Mouse (Mus musculus): Measurements from ENCODE around the gene Olfr551.
"Not testable (repeated sequence)": the region's sequence is repeated elsewhere in the genome, so short reads cannot be mapped to it uniquely, and the experiment has no call there.

The Olfr551 gene

GRCm38 (mm10) chr7:102591786-102592185, at the start of gene Olfr551:
Olfr551 (minus strand) TSS chr7:102591886.
- DNase-seq (ENCODE audit: low spot score in 2 of 2), result no peak

GRCm38 (mm10) chr7:102638132-102638531, 46.4 kb upstream of the Olfr551 start, which contains the start of gene Olfr554:
Olfr554 (plus strand) TSS chr7:102638432.
- DNase-seq (ENCODE audit: low spot score in 2 of 2), result no peak

- no peak for DNase-seq (ENCODE audit: low spot score in 2 of 2)
These were observed 45.0 kb upstream of the Olfr551 start for GRCm38 (mm10) chr7:102636665-102637064.

- not testable (repeated sequence) for DNase-seq (ENCODE audit: low spot score in 2 of 2)
These were observed 28.7 kb upstream of the Olfr551 start for GRCm38 (mm10) chr7:102620368-102620767.

DNA sequence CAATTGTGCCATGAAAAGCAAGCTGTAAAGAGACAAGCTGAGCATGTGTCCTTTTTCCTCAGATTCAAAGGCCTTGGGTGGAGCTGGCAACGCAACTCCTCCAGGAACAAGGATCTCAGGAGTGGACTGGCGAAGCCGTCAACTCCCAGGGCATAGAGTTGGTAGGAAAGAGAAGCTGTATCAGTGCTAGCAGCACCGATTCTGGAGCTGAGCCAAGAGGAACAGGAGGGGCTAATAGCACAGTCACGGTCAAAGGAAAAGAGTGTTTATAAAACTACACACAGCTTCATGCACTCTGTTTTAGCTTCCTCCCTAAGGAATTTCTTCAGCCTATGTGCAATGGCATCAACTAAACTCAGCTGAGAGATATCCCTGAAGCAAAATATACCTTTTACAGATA, 27.9 kb upstream of the Olfr551 start:
- DNase-seq (ENCODE audit: low spot score in 2 of 2), result no peak

DNA sequence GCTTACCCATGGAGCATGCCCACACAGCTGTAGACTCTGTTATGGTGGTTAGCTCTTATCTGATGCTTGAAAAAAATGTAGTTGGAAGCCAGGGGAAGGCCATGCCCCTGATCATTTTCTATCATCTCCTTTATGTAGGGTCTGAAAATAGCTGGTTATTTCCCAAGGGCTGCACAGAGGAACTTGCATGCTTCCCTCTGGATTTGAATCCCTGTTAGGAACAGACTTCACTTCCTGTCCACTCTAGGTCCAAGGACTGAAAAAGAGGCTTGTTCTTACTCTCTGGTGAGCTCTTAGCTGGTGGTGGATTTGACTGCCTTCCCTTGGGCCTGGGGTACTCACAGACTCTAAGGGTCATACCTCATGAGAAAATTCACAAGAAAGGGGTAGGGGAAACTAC, 26.4 kb upstream of the Olfr551 start, which contains the start of gene Olfr553:
TSS of gene Olfr553 (minus strand) at position 101 of the 400 bp plus-strand sequence.
- DNase-seq (ENCODE audit: low spot score in 2 of 2), result no peak

DNA sequence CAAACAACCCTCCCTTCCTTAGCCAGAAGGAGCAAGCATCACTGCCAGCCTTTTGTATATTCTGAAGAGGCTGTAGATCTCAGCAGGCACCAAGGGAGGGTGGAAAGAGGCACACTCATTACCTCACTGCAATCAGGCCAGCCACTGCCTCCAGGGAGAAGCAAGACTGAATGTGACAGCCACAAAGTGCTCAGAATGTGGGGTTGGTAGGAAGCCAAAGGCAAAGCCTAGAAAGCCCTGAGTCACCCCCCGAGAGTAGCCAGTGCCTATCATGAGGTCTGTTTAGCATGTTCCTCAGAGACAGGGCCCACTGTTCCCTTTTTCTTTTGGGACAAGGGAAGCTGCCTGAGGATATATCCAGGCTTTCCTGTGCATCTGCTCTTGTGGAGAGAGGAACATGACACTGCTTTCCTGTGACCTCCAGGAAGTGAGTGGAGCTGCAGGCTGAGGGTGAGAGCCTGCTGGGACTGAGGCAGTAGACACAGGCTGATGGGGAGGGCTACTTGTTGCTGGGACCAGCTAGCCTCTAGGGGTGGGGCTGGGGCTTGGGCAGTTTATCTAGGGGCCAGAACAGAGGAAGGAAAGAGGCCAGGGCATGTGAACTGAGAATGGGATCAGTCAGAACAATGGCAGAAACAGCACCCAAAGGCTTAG, 5.8 kb upstream of the Olfr551 start, which contains the start of gene Olfr552:
TSS of gene Olfr552 (plus strand) at position 393 of the 654 bp plus-strand sequence.
- DNase-seq (ENCODE audit: low spot score in 2 of 2), result no peak

DNA sequence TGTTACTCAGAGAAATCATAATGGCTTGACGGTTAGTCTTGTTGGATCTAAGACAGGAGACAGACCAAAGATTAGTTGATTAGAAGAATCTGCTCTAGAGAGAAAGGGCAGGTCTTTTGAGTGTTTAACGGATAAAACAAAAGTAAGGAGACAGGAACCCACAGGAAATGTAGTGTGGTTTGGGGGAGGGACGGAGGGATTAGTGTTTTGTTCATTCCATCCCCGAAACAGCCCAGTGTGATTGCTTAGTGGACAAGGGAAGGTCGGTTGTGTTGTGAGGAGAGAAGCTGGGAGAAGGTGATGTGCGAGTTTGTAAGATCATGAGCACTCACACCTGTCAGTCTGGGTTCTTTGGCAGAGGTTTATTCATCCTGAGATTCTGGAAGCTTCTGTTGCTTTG, 15.7 kb downstream of the Olfr551 start:
- no peak for DNase-seq (ENCODE audit: low spot score in 2 of 2)

DNA sequence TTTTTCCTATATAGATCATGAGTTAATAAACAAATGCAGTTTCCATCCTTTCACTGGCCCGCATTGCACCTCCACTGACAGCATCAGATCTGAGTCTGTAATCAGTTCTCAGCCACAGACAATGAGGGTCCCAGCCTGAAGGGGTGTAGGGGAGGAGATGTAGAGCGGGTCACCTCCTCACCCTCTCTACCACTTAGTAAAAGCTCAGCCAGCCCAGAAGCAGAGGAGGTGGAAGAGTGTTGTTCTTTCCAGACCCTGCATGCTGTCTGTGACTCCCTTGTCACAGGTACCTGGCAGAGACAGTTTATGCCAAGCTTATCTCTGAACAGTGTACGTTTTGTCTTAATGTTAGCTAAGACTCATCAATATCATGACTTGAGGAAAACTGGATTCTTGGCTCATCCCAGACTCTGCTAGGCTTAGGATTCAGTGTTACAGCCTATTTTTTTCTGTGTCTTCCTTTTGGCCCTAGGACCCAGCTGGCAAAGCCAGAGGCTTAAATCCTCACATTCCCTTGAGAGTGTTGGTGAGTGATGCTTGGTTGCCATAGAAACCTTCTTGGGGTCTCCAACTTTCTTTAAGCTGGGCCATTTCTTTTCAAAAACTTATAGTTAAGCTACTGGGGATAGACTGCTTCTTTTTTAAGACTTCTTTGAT, 18.4 kb downstream of the Olfr551 start:
- no peak for DNase-seq (ENCODE audit: low spot score in 2 of 2)

- no peak for DNase-seq (ENCODE audit: low spot score in 2 of 2)
These were observed 20.5 kb downstream of the Olfr551 start, which contains the start of gene Olfr550 for GRCm38 (mm10) chr7:102571142-102571541. Olfr550 (plus strand) TSS chr7:102571442.

DNA sequence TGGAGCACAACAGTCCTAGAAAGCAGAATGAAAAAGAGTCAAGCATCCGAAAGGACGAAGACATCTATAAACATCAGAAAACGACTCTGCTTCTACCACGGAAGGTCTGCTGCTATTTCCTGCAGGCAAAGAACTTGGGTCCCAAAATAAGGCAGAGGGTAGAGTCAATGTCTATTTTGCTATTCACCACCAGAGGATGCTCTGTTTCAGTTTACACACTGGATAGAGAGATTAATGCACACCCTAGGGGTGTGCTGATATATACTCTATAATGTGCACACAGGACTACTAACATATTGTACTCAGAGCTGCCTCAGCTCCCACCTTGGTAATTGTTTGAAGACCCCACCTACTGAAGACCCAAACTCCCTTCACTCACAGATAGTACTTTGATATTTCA, 25.5 kb downstream of the Olfr551 start:
- DNase-seq (ENCODE audit: low spot score in 2 of 2), result no peak

GRCm38 (mm10) chr7:102564999-102565997, 26.4 kb downstream of the Olfr551 start, which contains the start of gene Trim21:
Trim21 (minus strand) TSS chr7:102565486.
- peak; percentile 69 to 78 for DNase-seq (ENCODE audit: low spot score in 2 of 2)

GRCm38 (mm10) chr7:102553279-102553678, 38.4 kb downstream of the Olfr551 start:
- no peak for DNase-seq (ENCODE audit: low spot score in 2 of 2)

DNA sequence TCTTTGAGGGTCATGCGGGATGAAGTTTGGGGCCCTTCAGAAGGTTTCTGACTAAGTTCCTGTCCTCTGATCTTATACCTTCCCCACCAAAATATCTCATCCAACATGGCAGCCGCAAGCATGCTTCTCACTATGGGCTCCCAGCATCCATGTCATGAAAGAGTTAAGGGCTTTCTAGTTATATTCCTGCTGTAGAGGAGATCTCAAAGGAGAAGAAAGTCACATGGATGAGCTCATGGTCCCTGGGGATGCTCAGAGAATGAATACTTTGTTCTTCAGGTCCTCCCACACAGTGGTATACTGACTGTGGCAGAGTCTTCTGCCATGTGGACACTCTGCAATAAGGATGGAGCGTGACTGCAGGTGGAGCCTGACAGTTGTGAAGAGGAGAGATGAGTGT, 42.1 kb downstream of the Olfr551 start, which contains the start of gene Olfr549:
TSS of gene Olfr549 (plus strand) at position 301 of the 400 bp plus-strand sequence.
- DNase-seq (ENCODE audit: low spot score in 2 of 2), result no peak

DNA sequence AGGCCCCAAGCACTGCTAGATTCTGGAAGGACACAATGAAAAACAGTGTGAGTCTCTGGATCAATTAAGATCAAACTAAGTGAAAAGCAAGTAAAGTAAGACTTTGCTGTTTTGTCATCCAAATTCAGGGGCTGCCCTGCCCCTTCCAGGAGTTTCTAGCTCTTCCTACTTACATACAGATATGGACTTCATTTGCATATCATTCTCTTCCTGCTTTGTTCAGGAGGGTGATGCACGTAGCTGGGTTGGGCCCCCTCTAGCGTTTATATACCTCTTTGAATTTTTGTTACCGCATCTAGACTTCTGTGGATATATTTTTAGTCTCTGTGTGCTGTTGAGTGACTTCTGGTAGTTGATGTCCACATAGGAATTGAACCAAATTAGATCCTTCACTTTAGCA, 50.4 kb downstream of the Olfr551 start:
- no peak for DNase-seq (ENCODE audit: low spot score in 2 of 2)

GRCm38 (mm10) chr7:102540596-102540995, 51.1 kb downstream of the Olfr551 start, which contains the start of gene Olfr548-ps1:
Olfr548-ps1 (plus strand) TSS chr7:102540896.
- no peak for DNase-seq (ENCODE audit: low spot score in 2 of 2)

- DNase-seq (ENCODE audit: low spot score in 2 of 2), result no peak
These were observed 57.2 kb downstream of the Olfr551 start, which contains the start of gene Olfr547 for GRCm38 (mm10) chr7:102534449-102534848. Olfr547 (plus strand) TSS chr7:102534749.

Measured in urinary bladder, postnatal 4 days (tissue).